Mouse (Mus musculus) forebrain, embryonic 12.5 days (tissue): ENCODE data around the gene Ube4b. TPM values are rescaled to one million over a fixed set of nuclear protein-coding genes. Genes with fewer than 3 reads are reported as not detected.

Experiments used
- ATAC-seq: fragments of 200-750 bp; cut with Nextera tagmentation; 2 replicates; pipeline ENCODE4 v1.8.0; 2017; ENCODE audit warnings: moderate TSS enrichment; ENCODE audit not compliant: low FRiP score
- H3K27ac ChIP-seq: fragments of 300-500 bp; sonication (generic); 2 replicates; pipeline ENCODE4 v1.5.1; 2016; ENCODE audit warnings: mild to moderate bottlenecking
- H3K27me3 ChIP-seq: fragments of 300-500 bp; sonication (generic); 2 replicates; pipeline ENCODE4 v1.6.1; 2016; ENCODE audit warnings: mild to moderate bottlenecking
- H3K36me3 ChIP-seq: fragments of 300-500 bp; sonication (generic); replicated peaks from 2 replicates; pipeline ENCODE4 v1.6.1; 2016; ENCODE audit warnings: mild to moderate bottlenecking
- H3K4me1 ChIP-seq: fragments of 300-500 bp; sonication (generic); 2 replicates; pipeline ENCODE4 v1.6.1; 2016
- H3K4me2 ChIP-seq: fragments of 300-500 bp; sonication (generic); 2 replicates; pipeline ENCODE4 v1.6.1; 2016; ENCODE audit warnings: mild to moderate bottlenecking, moderate library complexity
- H3K4me3 ChIP-seq: fragments of 300-500 bp; sonication (generic); replicated peaks from 2 replicates; pipeline ENCODE4 v1.5.1; 2016; ENCODE audit warnings: mild to moderate bottlenecking
- H3K9ac ChIP-seq: fragments of 300-500 bp; sonication (generic); 2 replicates; pipeline ENCODE4 v1.6.1; 2016; ENCODE audit warnings: mild to moderate bottlenecking
- H3K9me3 ChIP-seq: fragments of 300-500 bp; sonication (generic); 2 replicates; pipeline ENCODE4 v1.6.1; 2016
- WGBS: fragments of 180-500 bp; shearing (Covaris S2); methylation state at CpG from one replicate; pipeline ENCODE4 v1.1.7; 2016; 5-methylcytosine and 5-hydroxymethylcytosine counted together
- polyA plus RNA-seq: library from polyadenylated mRNA; unstranded; fragments of >200 nt; fragmentation: Nextera tagmentation; extraction: Ambion mirVana; gene quantifications from 2 replicates; pipeline ENCODE4 v1.2.1, GENCODE M21; 2016

Ube4b gene
- polyA plus RNA-seq, 1 experiment from 2014 or later, result 68.9 TPM

DNA sequence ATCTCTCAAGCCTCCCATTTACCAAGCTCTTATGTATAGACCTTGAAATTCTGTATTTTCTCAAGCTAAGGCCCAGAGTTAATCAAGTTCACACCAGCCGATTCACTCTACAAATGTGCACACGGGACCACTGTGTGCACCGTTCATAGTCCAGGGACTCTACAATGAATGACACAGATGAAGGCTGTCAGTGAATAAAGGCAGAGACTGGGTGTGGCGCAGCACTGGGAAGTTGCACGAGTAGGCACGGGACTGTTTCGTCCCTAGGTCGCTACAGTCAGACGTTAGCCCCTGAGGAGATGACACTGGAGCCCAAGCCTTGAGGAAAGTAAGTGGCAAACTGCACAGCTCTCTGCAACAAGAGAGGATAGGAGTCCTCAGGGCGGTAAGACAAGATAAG lies 50.5 kb downstream of the Ube4b start:
- H3K4me2 ChIP-seq, result no peak overlapping the region
- H3K4me3 ChIP-seq, result no peak overlapping the region
- no peak overlapping the region for H3K27ac ChIP-seq
- no peak overlapping the region for H3K9ac ChIP-seq
- H3K9me3 ChIP-seq, result no peaks in the 10 kb centered on the region
- H3K4me1 ChIP-seq, result peaks cover 3% of the 10 kb centered on the region; the same call in 1 of the 2 replicates
- H3K36me3 ChIP-seq, result peaks cover 94% of the 10 kb centered on the region
- H3K27me3 ChIP-seq, result no peaks in the 10 kb centered on the region
- 92% methylated on average over 10 of the region's 10 CpGs for WGBS
- no peak for ATAC-seq

DNA sequence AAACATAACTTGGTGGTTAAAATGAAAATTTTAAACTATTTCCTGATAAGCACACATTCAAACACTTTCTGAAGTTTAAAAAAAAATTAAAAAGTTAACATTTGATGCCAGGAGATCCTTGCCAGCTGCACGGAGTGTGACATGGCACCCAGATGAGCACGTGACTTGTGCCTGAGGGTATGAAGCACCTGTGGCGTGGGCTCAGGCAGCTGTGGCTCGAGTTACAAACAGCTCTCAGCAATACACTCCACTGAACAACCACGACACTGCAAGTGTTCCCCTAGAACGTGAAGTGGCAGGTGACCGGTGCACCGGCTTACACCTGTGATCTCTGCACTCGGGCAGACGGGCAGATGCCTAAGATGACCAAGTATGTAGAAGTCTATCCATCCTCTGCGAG lies 51.9 kb downstream of the Ube4b start:
- Histone ChIP-seq H3K27me3 (no peaks in the 10 kb centered on the region), H3K4me1 (peaks cover 3% of the 10 kb centered on the region; the same call in 1 of the 2 replicates), H3K9ac (no peak overlapping the region), H3K36me3 (peaks cover 89% of the 10 kb centered on the region), H3K4me2 (no peak overlapping the region), H3K27ac (no peak overlapping the region), H3K9me3 (no peaks in the 10 kb centered on the region), H3K4me3 (no peak overlapping the region)
- WGBS, result 86% methylated on average over 11 of the region's 11 CpGs
- no peak for ATAC-seq

DNA sequence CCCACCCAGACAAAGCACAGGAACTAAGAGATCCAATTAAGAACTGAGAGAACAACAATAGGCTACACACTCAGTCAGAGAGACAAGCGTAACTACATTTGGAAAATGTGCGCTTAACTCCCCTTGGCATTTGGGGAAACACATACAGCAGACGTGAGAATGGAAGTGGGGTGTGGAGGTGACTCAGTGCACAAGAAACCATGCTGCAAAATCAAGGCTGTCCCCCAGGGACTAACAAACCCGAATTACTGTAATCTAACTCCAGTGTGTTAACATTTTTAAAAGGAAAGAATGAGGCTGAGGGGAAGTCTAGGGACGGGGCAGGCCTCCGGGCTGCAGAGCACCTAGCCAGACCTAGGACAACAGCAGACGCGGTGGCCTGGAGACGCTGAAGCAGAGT lies 52.6 kb downstream of the Ube4b start:
- no peak overlapping the region for H3K4me2 ChIP-seq
- peaks cover 2% of the 10 kb centered on the region; the same call in 1 of the 2 replicates for H3K4me1 ChIP-seq
- H3K9ac ChIP-seq, result no peak overlapping the region
- WGBS, result 83% methylated on average over 9 of the region's 9 CpGs
- no peaks in the 10 kb centered on the region for H3K27me3 ChIP-seq
- no peaks in the 10 kb centered on the region for H3K9me3 ChIP-seq
- ATAC-seq, result no peak
- 0 out of 2 replicates have a peak overlapping the region, but pooled peaks have one; percentile 53 for H3K27ac ChIP-seq
- H3K4me3 ChIP-seq, result no peak overlapping the region
- peaks cover 89% of the 10 kb centered on the region for H3K36me3 ChIP-seq

DNA sequence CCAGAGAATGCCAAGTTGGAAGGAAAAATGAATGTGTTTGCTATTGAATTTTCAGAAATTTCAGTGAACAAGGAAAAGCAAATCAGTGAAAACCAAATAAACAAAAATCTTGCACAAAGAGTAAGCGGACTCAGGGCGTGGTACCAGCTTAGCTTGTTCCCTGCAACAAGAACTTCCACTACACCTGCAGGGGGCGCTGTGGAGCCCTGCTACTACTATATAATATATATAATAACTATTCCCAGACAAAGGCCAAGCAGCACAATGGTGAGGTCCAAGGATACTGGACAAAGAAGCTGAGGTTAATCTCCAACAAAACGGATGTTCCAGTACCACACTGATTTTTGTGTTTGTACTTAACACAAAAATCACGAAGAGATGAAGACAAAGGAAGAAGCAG lies 53.1 kb downstream of the Ube4b start:
- Histone ChIP-seq H3K9me3 (no peaks in the 10 kb centered on the region), H3K9ac (no peak overlapping the region), H3K4me3 (no peak overlapping the region), H3K27me3 (no peaks in the 10 kb centered on the region), H3K4me1 (no peaks in the 10 kb centered on the region; the same call in 1 of the 2 replicates), H3K27ac (0 out of 2 replicates have a peak overlapping the region, but pooled peaks have one; percentile 53), H3K4me2 (no peak overlapping the region), H3K36me3 (peaks cover 88% of the 10 kb centered on the region)
- no peak for ATAC-seq
- WGBS, result 66% methylated on average over 5 of the region's 5 CpGs

DNA sequence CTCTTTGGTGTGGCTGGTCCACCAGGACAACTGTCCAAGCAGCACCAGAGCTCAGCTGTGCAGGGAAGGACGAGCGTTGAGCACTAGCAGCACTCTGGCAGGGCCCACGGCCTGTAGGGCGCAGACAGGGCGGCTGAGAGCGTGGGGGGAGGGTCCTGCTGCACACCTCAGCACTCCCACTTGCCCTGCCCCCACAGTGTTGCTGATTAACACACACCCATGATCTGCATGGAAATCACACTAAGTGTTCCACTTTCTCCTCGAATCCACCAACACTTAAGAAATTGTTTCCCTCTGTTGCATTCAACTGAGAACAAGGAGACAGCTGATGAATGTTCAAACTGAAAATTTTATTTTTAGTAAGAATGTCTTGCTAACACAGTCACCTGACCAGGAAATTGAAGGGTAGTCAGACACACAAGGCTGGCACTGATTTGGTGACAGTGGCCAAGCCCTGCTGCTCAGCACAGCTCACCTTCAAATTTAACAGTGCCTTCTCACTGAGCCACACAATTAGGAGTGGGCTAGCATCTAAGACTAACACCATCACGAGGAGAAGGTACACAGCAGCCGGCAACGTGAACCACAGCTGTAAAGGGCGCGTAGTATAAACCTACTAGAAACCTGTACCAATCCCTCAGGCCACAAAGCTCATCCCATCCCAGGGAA lies 60.7 kb downstream of the Ube4b start:
- Histone ChIP-seq H3K9ac (no peak overlapping the region; the same call in 1 of the 2 replicates), H3K4me2 (no peak overlapping the region), H3K27ac (peak overlapping the region; percentile 65; the same call in 1 of the 2 replicates), H3K9me3 (no peaks in the 10 kb centered on the region), H3K4me3 (no peak overlapping the region), H3K27me3 (no peaks in the 10 kb centered on the region), H3K36me3 (peaks cover 86% of the 10 kb centered on the region), H3K4me1 (no peaks in the 10 kb centered on the region)
- ATAC-seq, result no peak
- 88% methylated on average over 12 of the region's 12 CpGs for WGBS

DNA sequence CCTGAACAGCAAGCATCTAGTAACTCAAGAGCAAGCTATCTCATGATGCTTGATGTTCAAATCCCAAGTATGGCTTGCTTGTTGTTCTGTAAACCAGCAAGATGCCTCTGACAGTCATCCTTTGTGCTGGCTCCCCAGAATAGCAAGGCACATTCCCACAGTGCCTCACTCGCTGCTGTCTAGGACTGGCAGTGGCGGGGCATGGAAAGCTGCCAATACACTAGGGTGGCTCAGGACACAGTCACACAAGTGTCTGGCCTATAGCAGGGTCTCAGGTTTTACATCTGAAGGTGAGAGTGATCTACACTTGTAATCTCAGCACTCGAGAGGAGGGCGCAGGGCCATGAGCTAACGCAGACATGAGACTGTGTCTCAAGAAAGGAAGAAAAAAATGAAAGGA lies 61.7 kb downstream of the Ube4b start:
- Histone ChIP-seq H3K9me3 (no peaks in the 10 kb centered on the region), H3K4me3 (no peak overlapping the region), H3K4me2 (no peak overlapping the region), H3K36me3 (peaks cover 90% of the 10 kb centered on the region), H3K27me3 (no peaks in the 10 kb centered on the region), H3K9ac (no peak overlapping the region), H3K4me1 (no peaks in the 10 kb centered on the region), H3K27ac (no peak overlapping the region)
- no peak for ATAC-seq
- 84% methylated on average over 5 of the region's 5 CpGs for WGBS

DNA sequence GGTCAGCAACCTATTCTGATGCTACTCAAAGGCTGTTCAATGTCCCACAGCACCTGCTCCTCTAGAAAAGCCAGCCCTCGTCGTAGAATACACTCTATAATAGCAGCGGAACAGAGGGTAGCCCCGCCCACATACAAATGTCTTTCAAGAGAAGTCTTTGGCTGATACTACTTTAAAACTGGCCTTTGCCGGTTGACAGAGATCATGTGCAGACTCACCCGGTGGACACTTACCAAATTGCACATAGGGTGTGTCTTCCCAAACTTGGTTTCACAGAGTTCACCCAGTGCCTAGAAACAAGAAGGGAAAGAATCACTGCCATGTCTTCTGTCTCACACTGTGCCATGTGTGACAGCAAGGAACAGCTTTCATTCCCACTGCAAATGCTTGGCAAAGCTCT lies 65.5 kb downstream of the Ube4b start:
- no peak for ATAC-seq
- Histone ChIP-seq H3K27ac (no peak overlapping the region), H3K4me1 (no peaks in the 10 kb centered on the region), H3K36me3 (peaks cover 94% of the 10 kb centered on the region), H3K4me3 (no peak overlapping the region), H3K9ac (no peak overlapping the region), H3K27me3 (no peaks in the 10 kb centered on the region), H3K4me2 (no peak overlapping the region), H3K9me3 (no peaks in the 10 kb centered on the region)
- 79% methylated on average over 6 of the region's 6 CpGs for WGBS

DNA sequence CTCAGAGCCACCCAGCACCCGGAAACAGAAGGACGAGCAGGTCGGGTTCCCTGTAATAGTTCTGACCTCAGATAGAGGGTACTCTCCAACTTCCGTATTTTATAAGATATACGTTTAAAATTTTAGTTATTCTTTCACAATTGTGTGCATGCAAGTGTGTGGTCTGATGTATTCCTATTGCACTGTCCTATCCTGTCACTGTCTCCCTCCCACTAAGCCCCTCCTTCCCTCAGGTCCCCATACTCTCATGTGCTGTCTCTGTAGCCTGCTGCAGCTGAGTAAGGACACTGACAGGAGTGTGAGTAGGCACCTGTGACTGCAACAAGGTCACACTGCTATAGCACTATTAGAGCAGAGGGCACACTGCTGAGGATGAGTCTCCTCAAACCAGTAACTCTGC lies 65.9 kb downstream of the Ube4b start:
- peaks cover 94% of the 10 kb centered on the region for H3K36me3 ChIP-seq
- no peak overlapping the region for H3K4me3 ChIP-seq
- no peaks in the 10 kb centered on the region for H3K27me3 ChIP-seq
- no peak overlapping the region for H3K9ac ChIP-seq
- H3K4me2 ChIP-seq, result no peak overlapping the region
- no peak overlapping the region for H3K27ac ChIP-seq
- H3K4me1 ChIP-seq, result no peaks in the 10 kb centered on the region
- 98% methylated on average over 5 of the region's 5 CpGs for WGBS
- H3K9me3 ChIP-seq, result no peaks in the 10 kb centered on the region
- ATAC-seq, result no peak

DNA sequence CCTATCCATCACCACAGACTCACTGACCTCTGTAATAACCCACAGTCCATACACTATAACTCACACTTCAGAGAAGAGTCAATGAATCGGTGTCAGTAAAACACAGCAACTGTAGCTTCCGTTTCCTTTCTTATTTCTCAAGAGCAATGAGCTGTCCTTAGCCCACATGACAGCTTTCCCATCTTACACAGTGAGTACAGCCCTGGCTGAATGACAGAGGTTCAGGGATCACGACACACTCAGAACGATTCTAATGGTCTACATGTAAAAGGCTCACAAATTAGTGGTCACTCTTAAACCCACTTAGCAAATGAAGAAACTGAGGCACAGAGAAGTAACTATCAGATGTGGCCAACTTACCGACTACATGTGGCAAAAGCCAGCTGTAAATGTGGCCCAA lies 68.6 kb downstream of the Ube4b start:
- Histone ChIP-seq H3K9me3 (no peaks in the 10 kb centered on the region), H3K36me3 (peaks cover 96% of the 10 kb centered on the region), H3K27me3 (no peaks in the 10 kb centered on the region), H3K4me3 (no peak overlapping the region), H3K27ac (no peak overlapping the region), H3K4me2 (no peak overlapping the region), H3K4me1 (no peaks in the 10 kb centered on the region), H3K9ac (no peak overlapping the region)
- ATAC-seq, result no peak
- WGBS, result 95% methylated on average over 5 of the region's 5 CpGs

DNA sequence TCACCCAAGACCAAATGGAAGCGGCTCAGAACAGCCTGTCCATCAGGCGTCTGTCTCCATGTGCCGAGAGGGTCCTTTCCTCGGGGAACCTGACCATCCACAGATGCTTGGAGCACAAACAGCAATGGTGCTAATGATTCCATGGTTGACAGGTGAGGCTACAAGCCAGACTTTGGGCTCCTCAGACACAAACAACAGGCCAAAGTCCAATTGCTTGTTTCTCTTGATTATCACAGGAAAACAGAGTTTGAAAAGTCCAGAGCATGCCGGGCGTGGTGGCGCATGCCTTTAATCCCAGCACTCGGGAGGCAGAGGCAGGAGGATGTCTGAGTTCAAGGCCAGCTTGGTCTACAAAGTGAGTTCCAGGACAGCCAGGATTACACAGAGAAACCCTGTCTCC lies 71.9 kb downstream of the Ube4b start:
- H3K27ac ChIP-seq, result no peak overlapping the region
- no peaks in the 10 kb centered on the region for H3K27me3 ChIP-seq
- 98% methylated on average over 8 of the region's 8 CpGs for WGBS
- no peak overlapping the region for H3K4me3 ChIP-seq
- H3K9ac ChIP-seq, result no peak overlapping the region
- ATAC-seq, result no peak
- H3K9me3 ChIP-seq, result no peaks in the 10 kb centered on the region
- no peaks in the 10 kb centered on the region for H3K4me1 ChIP-seq
- H3K4me2 ChIP-seq, result no peak overlapping the region
- H3K36me3 ChIP-seq, result peaks cover 98% of the 10 kb centered on the region

DNA sequence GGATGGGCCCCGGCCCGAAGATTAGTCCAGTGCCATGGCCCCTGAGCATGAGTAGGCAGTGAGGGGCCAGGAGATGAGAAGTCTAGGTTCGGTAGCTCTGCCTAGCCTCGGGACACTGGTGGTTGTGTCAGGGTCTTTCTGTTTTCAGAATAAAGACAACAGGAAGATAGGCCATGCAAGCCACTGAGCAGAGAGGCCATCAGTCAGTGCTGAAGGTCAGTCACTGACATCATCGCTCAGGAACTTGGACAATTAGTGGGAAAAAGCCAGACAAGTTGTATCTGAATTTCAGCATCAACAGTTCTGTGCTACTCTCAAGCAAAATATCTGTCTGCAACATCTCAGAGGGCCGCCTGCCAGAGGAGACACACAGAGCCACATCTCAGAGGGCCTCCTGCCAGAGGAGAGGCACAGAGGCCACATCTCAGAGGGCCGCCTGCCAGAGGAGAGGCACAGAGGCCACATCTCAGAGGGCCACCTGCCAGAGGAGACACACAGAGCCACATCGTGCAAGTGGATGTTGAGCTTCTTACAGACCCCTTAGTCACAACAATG lies 74.9 kb downstream of the Ube4b start:
- Histone ChIP-seq H3K4me1 (no peaks in the 10 kb centered on the region), H3K4me3 (no peak overlapping the region)
- 90% methylated on average over 8 of the region's 8 CpGs for WGBS

DNA sequence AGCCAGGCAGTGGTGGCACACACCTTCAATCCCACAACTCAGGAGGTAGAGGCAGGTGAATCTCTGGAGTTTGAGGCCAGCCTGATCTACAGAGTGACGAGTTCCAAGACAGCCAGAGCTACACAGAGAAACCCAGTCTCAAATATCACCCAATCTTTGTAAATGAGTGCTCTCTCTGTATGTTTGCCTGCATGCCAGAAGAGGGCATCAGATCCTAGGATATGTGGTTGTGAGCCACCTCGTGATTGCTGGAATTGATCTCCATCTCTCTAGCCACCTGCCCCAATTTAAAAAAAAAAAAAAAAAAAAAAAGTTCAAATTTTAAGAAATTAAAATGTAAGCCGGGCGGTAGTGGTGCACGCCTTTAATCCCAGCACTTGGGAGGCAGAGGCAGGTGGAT lies 77.6 kb downstream of the Ube4b start:
- Histone ChIP-seq H3K9ac (no peak overlapping the region), H3K4me2 (no peak overlapping the region), H3K27ac (no peak overlapping the region), H3K9me3 (no peaks in the 10 kb centered on the region), H3K27me3 (no peaks in the 10 kb centered on the region), H3K36me3 (peaks cover 86% of the 10 kb centered on the region), H3K4me3 (no peak overlapping the region), H3K4me1 (no peaks in the 10 kb centered on the region)
- WGBS, result 83% methylated on average over 5 of the region's 5 CpGs
- no peak for ATAC-seq

More for the DNA sequence above, 74.9 kb downstream of the Ube4b start:
- Histone ChIP-seq H3K27me3 (no peaks in the 10 kb centered on the region), H3K27ac (no peak overlapping the region), H3K36me3 (peaks cover 86% of the 10 kb centered on the region), H3K9me3 (no peaks in the 10 kb centered on the region), H3K4me2 (no peak overlapping the region), H3K9ac (no peak overlapping the region)
- ATAC-seq, result no peak

DNA sequence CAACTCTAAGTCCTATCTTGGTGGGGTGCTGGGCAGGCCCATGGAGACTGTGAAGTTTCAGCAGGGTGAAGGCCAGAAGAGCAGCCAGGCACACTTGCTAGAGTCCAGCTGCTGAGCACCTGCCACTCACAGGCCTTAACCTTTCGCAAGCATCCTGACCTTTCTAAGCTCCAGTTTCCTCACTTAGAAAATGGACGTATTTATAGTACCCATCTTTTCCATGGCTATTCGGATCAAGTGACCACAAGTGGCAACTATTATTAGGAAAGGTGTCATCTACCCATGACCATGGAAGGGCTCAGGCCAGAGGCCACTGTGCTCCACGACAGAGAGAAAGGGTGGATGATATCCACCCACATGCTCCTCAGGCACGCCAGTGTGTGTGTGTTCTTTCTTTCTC lies 80.7 kb downstream of the Ube4b start:
- no peaks in the 10 kb centered on the region for H3K27me3 ChIP-seq
- H3K9me3 ChIP-seq, result no peaks in the 10 kb centered on the region
- H3K4me2 ChIP-seq, result no peak overlapping the region
- no peaks in the 10 kb centered on the region for H3K4me1 ChIP-seq
- H3K9ac ChIP-seq, result no peak overlapping the region
- WGBS, result 91% methylated on average over 5 of the region's 5 CpGs
- H3K36me3 ChIP-seq, result peaks cover 87% of the 10 kb centered on the region
- H3K27ac ChIP-seq, result no peak overlapping the region
- no peak for ATAC-seq
- H3K4me3 ChIP-seq, result no peak overlapping the region
